9 mouse cellular contexts compared by ENCODE assay signal in the genomic region with DNA sequence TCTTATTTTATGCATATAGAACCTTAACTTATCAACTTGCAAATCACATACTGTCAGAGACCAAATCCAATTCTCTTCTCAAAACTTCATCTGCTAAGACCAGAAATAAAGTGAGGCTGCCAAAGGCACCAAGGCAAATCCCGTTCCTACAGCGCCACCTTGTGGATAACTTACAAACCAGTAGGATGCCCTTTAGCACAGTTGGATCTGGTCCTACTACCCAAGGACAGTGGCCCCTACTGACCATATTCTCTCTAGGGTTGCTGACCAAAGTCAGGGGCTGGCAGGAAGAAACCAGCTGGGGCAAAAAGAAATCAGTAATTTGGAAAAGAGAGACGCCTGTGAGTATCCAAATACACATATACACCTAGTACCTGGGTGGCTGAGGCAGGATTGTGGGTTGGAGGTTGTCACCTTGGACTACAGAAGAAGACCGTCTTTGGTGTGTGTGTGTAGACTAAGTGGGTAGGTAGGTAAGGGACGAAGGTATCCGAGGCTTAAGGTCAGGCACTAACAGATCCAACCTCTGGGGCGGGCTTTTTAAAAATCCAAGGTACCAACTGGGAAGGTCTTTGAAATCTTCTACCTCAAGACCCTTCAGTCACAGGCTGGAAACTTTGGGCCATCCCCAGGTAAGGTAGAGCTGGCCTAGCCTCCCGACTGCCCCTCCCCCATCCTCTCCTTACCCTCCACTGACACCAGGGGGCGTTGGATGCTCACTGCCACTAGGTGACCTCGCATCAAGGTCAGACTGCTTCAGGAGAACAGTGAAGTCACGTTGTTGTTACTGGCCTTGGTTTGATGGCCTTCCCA. TPM values are rescaled to one million over a fixed set of nuclear protein-coding genes. Genes with fewer than 3 reads are reported as not detected.
DNase-seq lines count a peak whose midpoint lies in the region; ATAC-seq and TF ChIP-seq lines count a peak whose summit lies in the region.
"Had no signal": no experiment of that assay in that cellular context is flagged by ENCODE, and none has a peak within 500 bp of the region (broad histone marks: within the 10 kb centered on the region; RNA-seq: fewer than 3 reads in every experiment).

No protein-coding gene starts in this region.

- TF ChIP-seq CTCF in ES-Bruce4 (IDR thresholded peaks at IDR 0.05; ENCODE audit: low read depth, low read length) = peak; percentile 86
- TF ChIP-seq CTCF in brain, embryonic 14.5 days (IDR thresholded peaks at IDR 0.05; ENCODE audit: borderline replicate concordance, extremely low read depth, insufficient read depth, insufficient read length) = peak; percentile 77; the same call in 1 of the 2 replicates
- TF ChIP-seq CTCF in heart, postnatal 0 days (IDR thresholded peaks at IDR 0.05; ENCODE audit: low read depth) = peak; percentile 96
- TF ChIP-seq CTCF in liver, postnatal 0 days (IDR thresholded peaks at IDR 0.05; ENCODE audit: low read depth) = peak; percentile 88

- DNase-seq in brain, embryonic 14.5 days (ENCODE audit: low read depth) = peak; percentile 88
- peak; percentile 57 for DNase-seq in forebrain, embryonic 10.5 days (ENCODE audit: extremely low spot score, low spot score)
- DNase-seq in heart, postnatal 0 days (ENCODE audit: low spot score) = peak; percentile 77
- peak; percentile 78 to 80 for DNase-seq in kidney, postnatal 36 days
- DNase-seq in liver, postnatal 0 days = peak; percentile 72
- peak; percentile 75 for DNase-seq in thymus, postnatal 14 days

- TF ChIP-seq POLR2A in ES-Bruce4 (IDR thresholded peaks at IDR 0.05; ENCODE audit: insufficient read depth, low read length) = no peak
- TF ChIP-seq POLR2A in brain, embryonic 14.5 days (IDR thresholded peaks at IDR 0.05; ENCODE audit: borderline replicate concordance, extremely low read depth, insufficient read depth, insufficient read length, poor library complexity, severe bottlenecking) = no peak

- no peaks in the 10 kb centered on the region for H3K9me3 ChIP-seq in ES-Bruce4 (replicated peaks; ENCODE audit: control insufficient read depth, insufficient read depth, low read length, poor library complexity, severe bottlenecking)
- no peaks in the 10 kb centered on the region for H3K9me3 ChIP-seq in forebrain, embryonic 10.5 days
- H3K9me3 ChIP-seq in heart, postnatal 0 days (replicated peaks; ENCODE audit: control insufficient read depth, low read length) = no peaks in the 10 kb centered on the region
- no peaks in the 10 kb centered on the region for H3K9me3 ChIP-seq in liver, postnatal 0 days (ENCODE audit: low read length)
- H3K9me3 ChIP-seq: limb, embryonic 12.5 days had no signal

- no peak overlapping the region for H3K4me2 ChIP-seq in heart, postnatal 0 days (ENCODE audit: low read depth, low read length)
- H3K4me2 ChIP-seq in liver, postnatal 0 days (ENCODE audit: low read depth, low read length) = no peak overlapping the region
- H3K4me2 ChIP-seq: limb, embryonic 12.5 days had no signal

- peak; percentile 89; the same call in 1 of the 2 replicates for TF ChIP-seq EP300 in ES-Bruce4 (IDR thresholded peaks at IDR 0.05; ENCODE audit: insufficient read depth, low read depth, low read length)
- peak; percentile 30; the same call in 1 of the 2 replicates for TF ChIP-seq EP300 in heart, postnatal 0 days (IDR thresholded peaks at IDR 0.05; ENCODE audit: low read depth)
- no peak for TF ChIP-seq EP300 in liver, postnatal 0 days (IDR thresholded peaks at IDR 0.05; ENCODE audit: low read depth)

- peak; percentile 87 for ATAC-seq in heart, postnatal 0 days (ENCODE audit: insufficient read depth, low read depth)
- ATAC-seq in liver, postnatal 0 days = peak; percentile 85
- ATAC-seq in neutrophil, adult 5-6 weeks (ENCODE audit: extremely low read depth, insufficient number of reproducible peaks, low FRiP score, poor library complexity, severe bottlenecking) = peak; percentile 37; the same call in 1 of the 2 replicates

- no peak overlapping the region for H3K27ac ChIP-seq in ES-Bruce4 (ENCODE audit: insufficient read depth, low read length)
- no peak overlapping the region for H3K27ac ChIP-seq in forebrain, embryonic 10.5 days
- H3K27ac ChIP-seq in heart, postnatal 0 days (ENCODE audit: low read depth) = peak overlapping the region; percentile 92
- H3K27ac ChIP-seq in liver, postnatal 0 days (ENCODE audit: low read depth) = peak overlapping the region; percentile 85

- H3K9ac ChIP-seq in ES-Bruce4 (ENCODE audit: low read depth, poor library complexity, severe bottlenecking) = no peak overlapping the region
- no peak overlapping the region for H3K9ac ChIP-seq in heart, postnatal 0 days (replicated peaks; ENCODE audit: low read depth, low read length)
- H3K9ac ChIP-seq in liver, postnatal 0 days (replicated peaks) = no peak overlapping the region
- H3K9ac ChIP-seq: limb, embryonic 12.5 days had no signal

- H3K27me3 ChIP-seq in ES-Bruce4 (ENCODE audit: control insufficient read depth, insufficient read depth, low read length, poor library complexity, severe bottlenecking) = no peaks in the 10 kb centered on the region
- no peaks in the 10 kb centered on the region for H3K27me3 ChIP-seq in forebrain, embryonic 10.5 days (ENCODE audit: poor library complexity, severe bottlenecking)
- H3K27me3 ChIP-seq in heart, postnatal 0 days (ENCODE audit: control insufficient read depth, insufficient read depth, low read length) = no peaks in the 10 kb centered on the region
- H3K27me3 ChIP-seq in liver, postnatal 0 days (ENCODE audit: insufficient read depth, low read length) = no peaks in the 10 kb centered on the region
- H3K27me3 ChIP-seq: limb, embryonic 12.5 days had no signal

- no peak overlapping the region for H3K4me3 ChIP-seq in ES-Bruce4 (ENCODE audit: low read depth, low read length)
- no peak overlapping the region for H3K4me3 ChIP-seq in forebrain, embryonic 10.5 days
- no peak overlapping the region for H3K4me3 ChIP-seq in heart, postnatal 0 days (ENCODE audit: low read depth, low read length)
- no peak overlapping the region for H3K4me3 ChIP-seq in liver, postnatal 0 days (ENCODE audit: low read depth, low read length)
- H3K4me3 ChIP-seq: limb, embryonic 12.5 days had no signal

- WGBS in forebrain, embryonic 10.5 days = 58% methylated on average over 11 of the region's 11 CpGs
- 47% methylated on average over 11 of the region's 11 CpGs for WGBS in heart, postnatal 0 days
- WGBS in liver, postnatal 0 days (ENCODE audit: insufficient replicate concordance) = 54% methylated on average over 11 of the region's 11 CpGs

- peaks cover 6% of the 10 kb centered on the region for H3K4me1 ChIP-seq in ES-Bruce4 (ENCODE audit: control insufficient read depth, insufficient read depth, low read length)
- H3K4me1 ChIP-seq in forebrain, embryonic 10.5 days = peaks cover 6% of the 10 kb centered on the region
- H3K4me1 ChIP-seq in heart, postnatal 0 days (ENCODE audit: control insufficient read depth, insufficient read depth) = peaks cover 14% of the 10 kb centered on the region; the same call in 1 of the 2 replicates
- peaks cover 5% of the 10 kb centered on the region; the same call in 1 of the 2 replicates for H3K4me1 ChIP-seq in liver, postnatal 0 days (ENCODE audit: insufficient read depth)

- no peaks in the 10 kb centered on the region; the same call in 1 of the 2 replicates for H3K36me3 ChIP-seq in ES-Bruce4 (ENCODE audit: control insufficient read depth, insufficient read depth, low read length, poor library complexity, severe bottlenecking)
- peaks cover 62% of the 10 kb centered on the region for H3K36me3 ChIP-seq in forebrain, embryonic 10.5 days (replicated peaks)
- H3K36me3 ChIP-seq in heart, postnatal 0 days (replicated peaks; ENCODE audit: control insufficient read depth, insufficient read depth, low read length) = peaks cover 54% of the 10 kb centered on the region
- peaks cover 22% of the 10 kb centered on the region for H3K36me3 ChIP-seq in liver, postnatal 0 days (replicated peaks; ENCODE audit: insufficient read depth, low read length)

RNA-seq across cellular contexts. Expression of gene Hadh, which starts 25.9 kb away (rescaled TPM):
- 67.1 and 70.7 TPM in 2 replicates for polyA plus RNA-seq in ES-Bruce4 (2011; ENCODE audit: insufficient read depth, insufficient read length, low read depth, missing spikeins)
- polyA plus RNA-seq in brain, embryonic 14.5 days (2012; rRNA removed) = 29.4 and 32.0 TPM in 2 replicates
- 87.0 and 92.8 TPM in 2 replicates for polyA plus RNA-seq in forebrain, embryonic 10.5 days (2016; fragmentation: Nextera tagmentation; extraction: Ambion mirVana)
- 237 and 275 TPM in 2 replicates for total RNA-seq in heart, postnatal 0 days (2014; rRNA removed; ENCODE audit: low replicate concordance)
- 433 and 464 TPM in 2 replicates for polyA plus RNA-seq in heart, postnatal 0 days (2015; fragmentation: Nextera tagmentation; extraction: Ambion mirVana)
- 279 and 305 TPM in 2 replicates for polyA plus RNA-seq in liver, postnatal 0 days (2015; fragmentation: Nextera tagmentation; extraction: Ambion mirVana)
- 14.7 and 22.2 TPM in 2 replicates for total RNA-seq in neutrophil, adult 5-6 weeks (2017)

RNA-seq across cellular contexts. Expression of gene Cyp2u1, which starts 57.1 kb away (rescaled TPM):
- 0.90 and 1.2 TPM in 2 replicates for polyA plus RNA-seq in ES-Bruce4 (2011; ENCODE audit: insufficient read depth, insufficient read length, low read depth, missing spikeins)
- 3.5 and 3.7 TPM in 2 replicates for polyA plus RNA-seq in brain, embryonic 14.5 days (2012; rRNA removed)
- polyA plus RNA-seq in forebrain, embryonic 10.5 days (2016; fragmentation: Nextera tagmentation; extraction: Ambion mirVana) = 1.3 and 1.6 TPM in 2 replicates
- total RNA-seq in heart, postnatal 0 days (2014; rRNA removed; ENCODE audit: low replicate concordance) = 18.4 and 47.2 TPM in 2 replicates
- polyA plus RNA-seq in heart, postnatal 0 days (2015; fragmentation: Nextera tagmentation; extraction: Ambion mirVana) = 20.0 and 21.4 TPM in 2 replicates
- polyA plus RNA-seq in liver, postnatal 0 days (2015; fragmentation: Nextera tagmentation; extraction: Ambion mirVana) = 1.2 and 1.4 TPM in 2 replicates
- not detected in 2 replicates for total RNA-seq in neutrophil, adult 5-6 weeks (2017)

Comparison
In these comparisons a context has a peak if more than half of its experiments do, and no peak if none do; other contexts are left out.
1. H3K27ac ChIP-seq: peak in heart, postnatal 0 days (single experiment) and liver, postnatal 0 days (single experiment); none in ES-Bruce4 (single experiment) and forebrain, embryonic 10.5 days (single experiment).
2. ATAC-seq: peak in every context shown above with its lines; median percentile 87 in heart, postnatal 0 days; 85 in liver, postnatal 0 days; 37 in neutrophil, adult 5-6 weeks.
3. Peak in every context shown above with its lines, with median percentiles within 50 percentile points of each other: CTCF ChIP-seq and DNase-seq.